Mouse (Mus musculus): ENCODE data around the gene Actr2. TPM values are rescaled to one million over a fixed set of nuclear protein-coding genes. Genes with fewer than 3 reads are reported as not detected.

Actr2 gene
- polyA plus RNA-seq (2014; fragmentation: Illumina TruSeq; extraction: RNeasy Lipid Tissue Mini Kit (QIAGEN cat#74804); ENCODE audit: low replicate concordance), result 342 TPM

GRCm38 (mm10) chr11:20112741-20113480 lies at the start of gene Actr2:
TSS of gene Actr2 (minus strand) at chr11:20112913.

Other genes starting within 250 kb of the Actr2 start
- gene Spred2, start 188.5 kb downstream of the Actr2 start, polyA plus RNA-seq (2014; fragmentation: Illumina TruSeq; extraction: RNeasy Lipid Tissue Mini Kit (QIAGEN cat#74804); ENCODE audit: low replicate concordance), result 20.2 TPM
- 1,261 TPM for gene Rab1a, start 88.5 kb upstream of the Actr2 start, polyA plus RNA-seq (2014; fragmentation: Illumina TruSeq; extraction: RNeasy Lipid Tissue Mini Kit (QIAGEN cat#74804); ENCODE audit: low replicate concordance)
- 8.1 TPM for gene Cep68, start 136.5 kb upstream of the Actr2 start, polyA plus RNA-seq (2014; fragmentation: Illumina TruSeq; extraction: RNeasy Lipid Tissue Mini Kit (QIAGEN cat#74804); ENCODE audit: low replicate concordance)
- 1.2 TPM for gene Slc1a4, start 219.8 kb upstream of the Actr2 start, polyA plus RNA-seq (2014; fragmentation: Illumina TruSeq; extraction: RNeasy Lipid Tissue Mini Kit (QIAGEN cat#74804); ENCODE audit: low replicate concordance)

Data from small intestine, adult 10 weeks (tissue).